Mouse (Mus musculus) heart, embryonic 11.5 days (tissue): Measurements from ENCODE around the gene Kcnh6. TPM values are rescaled to one million over a fixed set of nuclear protein-coding genes. Genes with fewer than 3 reads are reported as not detected.

ENCODE experiments used
- ATAC-seq: fragments of 200-750 bp; cut with Nextera tagmentation; replicated peaks from 2 replicates; pipeline ENCODE4 v1.8.0; 2017; ENCODE audit warnings: moderate library complexity; ENCODE audit not compliant: insufficient number of reproducible peaks, low FRiP score, low TSS enrichment
- H3K27ac ChIP-seq: fragments of 300-500 bp; sonication (generic); 2 replicates; pipeline ENCODE4 v1.5.1; 2014; ENCODE audit warnings: mild to moderate bottlenecking, low read depth, low read length
- H3K27me3 ChIP-seq: fragments of 300-500 bp; sonication (generic); 2 replicates; pipeline ENCODE4 v1.6.1; 2014; ENCODE audit warnings: mild to moderate bottlenecking, low read length, mixed read lengths; ENCODE audit not compliant: control insufficient read depth, insufficient read depth
- H3K36me3 ChIP-seq: fragments of 300-500 bp; sonication (generic); 2 replicates; pipeline ENCODE4 v1.6.1; 2014; ENCODE audit warnings: mild to moderate bottlenecking, low read length, moderate library complexity, mixed read lengths; ENCODE audit not compliant: control insufficient read depth, insufficient read depth
- H3K4me1 ChIP-seq: fragments of 300-500 bp; sonication (generic); 2 replicates; pipeline ENCODE4 v1.6.1; 2014; ENCODE audit warnings: low read length; ENCODE audit not compliant: control insufficient read depth, insufficient read depth
- H3K4me2 ChIP-seq: fragments of 300-500 bp; sonication (generic); 2 replicates; pipeline ENCODE4 v1.6.1; 2014; ENCODE audit warnings: mild to moderate bottlenecking, moderate library complexity
- H3K4me3 ChIP-seq: fragments of 300-500 bp; sonication (generic); 2 replicates; pipeline ENCODE4 v1.5.1; 2014; ENCODE audit warnings: low read depth, low read length
- H3K9ac ChIP-seq: fragments of 300-500 bp; sonication (generic); 2 replicates; pipeline ENCODE4 v1.6.1; 2014; ENCODE audit warnings: mild to moderate bottlenecking, low read depth, low read length, moderate library complexity
- H3K9me3 ChIP-seq: fragments of 300-500 bp; sonication (generic); replicated peaks from 2 replicates; pipeline ENCODE4 v1.6.1; 2016; ENCODE audit warnings: low read length; ENCODE audit not compliant: control insufficient read depth
- WGBS: fragments of 180-500 bp; shearing (Covaris S2); extraction: QIAGEN DNeasy Blood & Tissue Kit; methylation state at CpG from one replicate; pipeline ENCODE4 v1.1.7; 2014; ENCODE audit not compliant: insufficient replicate concordance; 5-methylcytosine and 5-hydroxymethylcytosine counted together
- polyA plus RNA-seq: library from polyadenylated mRNA; unstranded; fragments of >200 nt; fragmentation: Nextera tagmentation; extraction: Ambion mirVana; gene quantifications from 2 replicates; pipeline ENCODE4 v1.2.1, GENCODE M21; 2014

The Kcnh6 gene
- 0.17 and 0.40 TPM in 2 replicates for polyA plus RNA-seq

DNA sequence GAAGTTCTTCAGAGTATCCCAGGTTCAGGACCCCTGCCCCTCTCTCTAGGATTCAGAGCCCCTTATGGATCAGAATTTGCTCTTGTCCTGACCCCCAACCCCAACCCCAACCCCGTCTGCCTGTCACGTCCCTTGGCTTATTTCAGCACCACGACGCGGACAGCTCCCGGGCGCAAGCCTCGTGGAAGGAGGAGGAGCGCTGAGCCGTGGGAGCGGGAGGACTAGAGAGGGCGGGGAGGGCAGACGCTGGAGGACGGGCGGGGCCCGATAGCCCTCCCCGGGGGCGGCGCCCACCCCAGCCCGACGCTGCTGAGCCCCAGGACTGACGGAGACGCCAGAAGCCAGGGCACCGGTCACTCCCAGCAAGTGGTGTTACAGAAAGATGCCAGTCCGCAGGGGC lies at the start of gene Kcnh6:
TSS of gene Kcnh6 (plus strand) at position 304 of the 400 bp plus-strand sequence.
- under 1% methylated on average over 25 of the region's 25 CpGs for WGBS
- Histone ChIP-seq H3K9ac (no peak within 1 kb of the TSS), H3K4me2 (peak within 1 kb of the TSS; percentile 54), H3K9me3 (no peaks in the 10 kb centered on the region), H3K4me3 (peak within 1 kb of the TSS; percentile 11; the same call in 1 of the 2 replicates), H3K27me3 (peaks cover 27% of the 10 kb centered on the region), H3K27ac (no peak within 1 kb of the TSS), H3K36me3 (no peaks in the 10 kb centered on the region), H3K4me1 (peaks cover 3% of the 10 kb centered on the region; the same call in 1 of the 2 replicates)
- ATAC-seq = peak; percentile 57; the same call in 1 of the 2 replicates

GRCm38 (mm10) chr11:105958566-105958965 lies 49.4 kb upstream of the Kcnh6 start:
- no peak overlapping the region for H3K4me3 ChIP-seq
- 37% methylated on average over 1 of the region's 1 CpGs for WGBS
- H3K4me1 ChIP-seq = peaks cover 8% of the 10 kb centered on the region; the same call in 1 of the 2 replicates
- no peak overlapping the region for H3K9ac ChIP-seq
- no peak overlapping the region for H3K27ac ChIP-seq
- no peaks in the 10 kb centered on the region for H3K9me3 ChIP-seq
- no peak overlapping the region for H3K4me2 ChIP-seq
- H3K27me3 ChIP-seq = no peaks in the 10 kb centered on the region
- H3K36me3 ChIP-seq = no peaks in the 10 kb centered on the region
- ATAC-seq = no peak

DNA sequence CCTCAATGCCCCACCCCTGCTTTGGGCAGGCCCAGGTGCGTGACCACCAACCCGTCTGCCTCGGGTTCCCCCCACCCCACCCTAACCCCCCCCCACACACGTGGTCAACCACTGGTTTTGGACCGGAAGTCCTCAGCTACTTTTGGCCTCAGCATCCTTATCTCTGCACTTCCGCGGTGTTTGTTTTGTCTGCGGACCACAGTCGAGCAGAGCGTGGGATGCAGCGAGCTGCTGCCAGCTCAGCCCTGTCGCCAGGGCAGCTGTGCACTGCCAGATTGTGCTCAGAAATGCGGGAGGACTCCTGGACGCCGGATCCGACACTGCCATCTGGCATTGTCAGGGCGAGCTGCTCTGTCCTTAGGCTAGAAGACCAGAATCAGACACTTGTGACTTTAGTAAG lies 48.6 kb upstream of the Kcnh6 start:
- H3K4me3 ChIP-seq = no peak overlapping the region
- H3K36me3 ChIP-seq = no peaks in the 10 kb centered on the region
- peak; percentile 42; the same call in 1 of the 2 replicates for ATAC-seq
- peaks cover 8% of the 10 kb centered on the region; the same call in 1 of the 2 replicates for H3K4me1 ChIP-seq
- 10% methylated on average over 17 of the region's 17 CpGs for WGBS
- H3K27ac ChIP-seq = no peak overlapping the region
- H3K27me3 ChIP-seq = no peaks in the 10 kb centered on the region
- H3K4me2 ChIP-seq = peak overlapping the region; percentile 54
- H3K9me3 ChIP-seq = no peaks in the 10 kb centered on the region
- no peak overlapping the region for H3K9ac ChIP-seq

- H3K9ac ChIP-seq = no peak overlapping the region
- no peak for ATAC-seq
- H3K4me1 ChIP-seq = 0 out of 2 replicates have a peak, but pooled peaks cover 3% of the 10 kb centered on the region
- no peak overlapping the region for H3K4me2 ChIP-seq
- H3K4me3 ChIP-seq = no peak overlapping the region
- 65% methylated on average over 5 of the region's 5 CpGs for WGBS
- H3K27ac ChIP-seq = no peak overlapping the region
- H3K9me3 ChIP-seq = no peaks in the 10 kb centered on the region
- H3K36me3 ChIP-seq = no peaks in the 10 kb centered on the region
- peaks cover 42% of the 10 kb centered on the region for H3K27me3 ChIP-seq
Measured at GRCm38 (mm10) chr11:105964691-105965090, 43.2 kb upstream of the Kcnh6 start.

GRCm38 (mm10) chr11:105966288-105966687 lies 41.6 kb upstream of the Kcnh6 start:
- Histone ChIP-seq H3K9me3 (no peaks in the 10 kb centered on the region), H3K4me1 (0 out of 2 replicates have a peak, but pooled peaks cover 2% of the 10 kb centered on the region), H3K4me2 (no peak overlapping the region), H3K27me3 (peaks cover 55% of the 10 kb centered on the region), H3K27ac (no peak overlapping the region), H3K9ac (no peak overlapping the region), H3K4me3 (no peak overlapping the region), H3K36me3 (no peaks in the 10 kb centered on the region)
- WGBS = 50% methylated on average over 4 of the region's 4 CpGs
- ATAC-seq = no peak

- Histone ChIP-seq H3K36me3 (no peaks in the 10 kb centered on the region), H3K27ac (no peak within 1 kb of the TSS), H3K9me3 (no peaks in the 10 kb centered on the region), H3K9ac (peak within 1 kb of the TSS; percentile 24), H3K4me1 (0 out of 2 replicates have a peak, but pooled peaks cover 2% of the 10 kb centered on the region), H3K27me3 (peaks cover 65% of the 10 kb centered on the region), H3K4me2 (peak within 1 kb of the TSS; percentile 95), H3K4me3 (peak within 1 kb of the TSS; percentile 52)
- under 1% methylated on average over 75 of the region's 76 CpGs for WGBS
- no peak for ATAC-seq
Measured at GRCm38 (mm10) chr11:105967741-105968574, 40.0 kb upstream of the Kcnh6 start, which contains the start of gene Ace. TSS of gene Ace (plus strand) at chr11:105967945.

GRCm38 (mm10) chr11:105968948-105969347 lies 39.0 kb upstream of the Kcnh6 start:
- Histone ChIP-seq H3K27me3 (peaks cover 65% of the 10 kb centered on the region), H3K36me3 (no peaks in the 10 kb centered on the region), H3K9ac (no peak overlapping the region), H3K4me2 (no peak overlapping the region), H3K4me3 (no peak overlapping the region), H3K27ac (no peak overlapping the region), H3K4me1 (0 out of 2 replicates have a peak, but pooled peaks cover 2% of the 10 kb centered on the region), H3K9me3 (no peaks in the 10 kb centered on the region)
- no peak for ATAC-seq
- WGBS = 29% methylated on average over 10 of the region's 10 CpGs

GRCm38 (mm10) chr11:105969516-105969915 lies 38.4 kb upstream of the Kcnh6 start:
- Histone ChIP-seq H3K27ac (no peak overlapping the region), H3K27me3 (peaks cover 65% of the 10 kb centered on the region), H3K36me3 (no peaks in the 10 kb centered on the region), H3K9me3 (no peaks in the 10 kb centered on the region), H3K4me2 (no peak overlapping the region), H3K4me3 (no peak overlapping the region), H3K9ac (no peak overlapping the region), H3K4me1 (0 out of 2 replicates have a peak, but pooled peaks cover 2% of the 10 kb centered on the region)
- no peak for ATAC-seq
- WGBS = 22% methylated on average over 1 of the region's 1 CpGs
